Mouse (Mus musculus) megakaryocyte, embryonic 14.5 days (primary cell): ENCODE measurements around the gene Mocs1. TPM values are rescaled to one million over a fixed set of nuclear protein-coding genes. Genes with fewer than 3 reads are reported as not detected.
A peak's percentile ranks its signal among the peaks of the same experiment; 100 is the strongest.

Experiments used
- H3K27me3 ChIP-seq: replicated peaks from 2 replicates; pipeline ENCODE3; 2012; ENCODE audit warnings: inconsistent platforms
- H3K36me3 ChIP-seq: replicated peaks from 2 replicates; pipeline ENCODE3; 2012; ENCODE audit warnings: low read length, inconsistent platforms, mixed read lengths
- H3K4me1 ChIP-seq: 2 replicates; pipeline ENCODE4 v1.6.1; 2012; ENCODE audit warnings: inconsistent platforms
- H3K4me3 ChIP-seq: replicated peaks from 2 replicates; pipeline ENCODE3; 2012; ENCODE audit warnings: moderate library complexity, mild to moderate bottlenecking, inconsistent platforms
- H3K9me3 ChIP-seq: 2 replicates; pipeline ENCODE4 v1.6.1; 2012; ENCODE audit warnings: inconsistent platforms
- FLI1 ChIP-seq: IDR thresholded peaks from 2 replicates; pipeline ENCODE4 v1.6.1; 2012; ENCODE audit warnings: low read length, inconsistent platforms, mixed read lengths
- GATA1 ChIP-seq: IDR thresholded peaks from 3 replicates; pipeline ENCODE4 v1.6.1; 2012; ENCODE audit warnings: mixed read lengths, low read length, inconsistent platforms, borderline replicate concordance
- polyA plus RNA-seq: library from polyadenylated mRNA; stranded (reverse); fragments of >175 nt; gene quantifications from 2 replicates; pipeline ENCODE4 v1.2.3, GENCODE M21; 2012; ENCODE audit warnings: low replicate concordance; ENCODE audit not compliant: insufficient read depth

The Mocs1 gene
- polyA plus RNA-seq: 11.0 and 12.8 TPM in 2 replicates

DNA sequence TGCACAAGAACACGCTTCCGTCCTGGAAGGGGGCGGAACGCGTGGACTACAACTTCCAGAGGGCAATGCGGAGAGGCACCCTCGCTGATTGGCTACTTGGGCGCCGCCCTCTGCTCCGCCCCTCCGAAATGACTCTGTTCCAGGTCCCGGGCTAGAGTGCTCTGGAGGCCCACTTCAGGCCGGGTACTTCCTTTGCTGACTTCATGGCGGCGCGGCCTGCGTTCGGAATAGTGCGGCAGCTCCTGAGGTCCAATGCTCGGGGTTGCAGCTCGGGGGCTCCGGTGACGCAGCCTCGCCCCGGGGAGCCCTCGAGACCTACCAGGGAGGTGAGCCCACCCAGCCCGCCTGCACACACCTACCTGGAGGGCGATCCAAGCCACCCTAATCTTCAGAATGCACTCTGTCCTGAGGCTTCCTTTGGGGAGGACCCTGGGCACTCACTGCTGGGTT is at the start of gene Mocs1:
TSS of gene Mocs1 (plus strand) at position 124 of the 450 bp plus-strand sequence.
- TF ChIP-seq FLI1 (no peak), GATA1 (no peak)
- H3K36me3 ChIP-seq: peaks cover 7% of the 10 kb centered on the region
- H3K4me1 ChIP-seq: peaks cover 49% of the 10 kb centered on the region
- H3K9me3 ChIP-seq: no peaks in the 10 kb centered on the region
- no peaks in the 10 kb centered on the region for H3K27me3 ChIP-seq
- peak within 1 kb of the TSS; percentile 95 for H3K4me3 ChIP-seq

DNA sequence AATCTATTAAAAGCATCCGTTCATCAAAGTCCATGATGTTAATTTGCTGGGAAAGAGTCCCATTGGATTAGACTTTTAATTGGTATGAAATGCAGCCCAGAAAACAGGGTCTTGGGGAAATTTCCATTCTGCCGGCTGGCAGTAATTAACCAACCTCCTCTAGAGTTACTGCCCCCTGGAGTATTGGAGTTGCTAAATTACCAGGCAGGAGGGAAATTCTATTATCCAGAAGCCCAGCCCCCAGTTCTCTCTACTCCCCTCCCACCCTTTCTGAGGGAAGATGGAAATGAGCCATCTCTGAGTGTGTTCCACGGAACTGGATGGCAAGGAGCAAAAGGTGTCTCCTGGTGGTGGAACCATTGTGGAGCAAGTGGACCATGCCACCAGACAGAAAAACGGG is 48.5 kb upstream of the Mocs1 start:
- peaks cover 3% of the 10 kb centered on the region for H3K27me3 ChIP-seq
- TF ChIP-seq GATA1: no peak
- TF ChIP-seq FLI1: no peak
- H3K9me3 ChIP-seq: peaks cover 15% of the 10 kb centered on the region
- no peaks in the 10 kb centered on the region for H3K36me3 ChIP-seq
- no peak overlapping the region for H3K4me3 ChIP-seq
- H3K4me1 ChIP-seq: no peaks in the 10 kb centered on the region

DNA sequence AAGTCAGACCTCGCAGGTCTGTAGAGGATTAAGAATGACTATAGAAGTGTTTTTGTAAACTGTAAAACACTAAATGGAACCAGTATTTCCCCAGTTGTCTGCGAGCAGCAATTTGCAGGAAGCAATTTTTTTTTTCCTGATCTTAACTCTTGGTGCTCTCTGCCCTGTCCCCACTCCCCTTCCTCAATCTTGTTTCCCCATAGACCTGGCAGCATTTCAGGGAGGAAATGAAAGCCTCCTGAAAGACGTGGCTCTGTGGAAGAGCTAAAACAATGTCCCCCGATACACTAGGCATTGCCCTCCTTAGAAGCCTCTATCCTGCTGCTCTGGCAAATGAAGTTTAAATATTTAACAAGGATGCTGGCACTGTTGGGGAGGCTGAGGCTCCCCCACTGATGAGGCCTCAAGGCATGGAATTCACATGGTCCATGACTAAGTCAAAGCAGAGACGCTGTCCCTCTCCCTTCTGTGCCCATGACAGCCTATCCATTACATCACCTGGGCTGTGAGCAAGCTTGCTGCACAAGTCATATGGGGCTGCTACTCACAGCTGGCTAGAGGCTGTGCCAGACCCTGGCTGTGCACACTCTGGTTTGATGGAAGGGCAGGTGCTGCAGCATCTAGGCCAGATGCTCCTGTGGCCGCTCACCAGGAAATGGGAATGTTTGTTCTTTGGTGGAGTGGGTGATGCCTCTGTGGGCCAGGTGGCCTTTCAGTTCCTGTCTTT is 43.8 kb upstream of the Mocs1 start:
- Histone ChIP-seq H3K9me3 (peaks cover 21% of the 10 kb centered on the region), H3K36me3 (no peaks in the 10 kb centered on the region), H3K4me1 (no peaks in the 10 kb centered on the region; the same call in 1 of the 2 replicates), H3K4me3 (peak overlapping the region; percentile 20), H3K27me3 (peaks cover 3% of the 10 kb centered on the region)
- TF ChIP-seq FLI1: no peak
- TF ChIP-seq GATA1: no peak

DNA sequence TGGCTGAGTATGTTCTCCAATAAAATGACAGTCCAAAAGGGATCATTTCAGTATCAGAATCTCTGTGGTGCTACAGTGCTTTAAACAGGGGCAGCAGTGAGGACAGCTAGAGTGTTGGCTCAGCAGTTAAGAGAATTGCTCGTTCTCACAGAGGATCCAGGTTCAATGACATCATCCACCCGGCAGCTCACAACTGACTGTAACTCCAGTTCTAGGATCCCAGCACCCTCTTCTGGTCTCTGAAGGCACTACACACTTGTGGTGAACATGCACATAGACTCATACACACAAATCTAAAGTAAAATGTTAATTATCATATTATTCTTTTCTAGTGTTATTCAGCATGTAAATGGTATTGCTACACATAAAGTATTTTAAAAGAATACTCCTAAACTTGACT is 40.4 kb upstream of the Mocs1 start:
- TF ChIP-seq FLI1 (no peak), GATA1 (no peak)
- Histone ChIP-seq H3K9me3 (peaks cover 18% of the 10 kb centered on the region), H3K4me1 (no peaks in the 10 kb centered on the region; the same call in 1 of the 2 replicates), H3K4me3 (no peak overlapping the region), H3K27me3 (peaks cover 3% of the 10 kb centered on the region), H3K36me3 (no peaks in the 10 kb centered on the region)

DNA sequence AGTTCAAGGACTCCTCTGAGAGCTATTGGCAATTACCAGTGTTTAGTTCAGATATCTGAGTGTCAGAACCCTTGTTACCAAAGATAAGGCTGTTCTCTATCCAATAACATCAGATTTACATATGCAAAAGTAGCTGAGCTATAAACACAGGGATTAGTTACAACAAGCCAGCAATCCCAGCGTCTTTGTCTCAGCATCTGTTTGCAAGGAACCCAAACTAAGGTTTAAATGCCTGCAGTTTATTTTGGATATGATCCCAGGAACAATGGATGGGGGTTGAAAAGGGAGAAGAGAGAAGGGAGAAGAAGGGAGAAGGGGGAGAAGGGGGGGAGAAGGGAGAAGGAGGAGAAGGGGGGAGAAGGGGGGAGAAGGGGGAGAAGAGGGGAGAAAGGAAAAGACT is 35.4 kb upstream of the Mocs1 start:
- no peaks in the 10 kb centered on the region for H3K4me1 ChIP-seq
- H3K27me3 ChIP-seq: no peaks in the 10 kb centered on the region
- H3K36me3 ChIP-seq: no peaks in the 10 kb centered on the region
- H3K4me3 ChIP-seq: no peak overlapping the region
- peaks cover 1% of the 10 kb centered on the region; the same call in 1 of the 2 replicates for H3K9me3 ChIP-seq
- no peak for TF ChIP-seq FLI1

DNA sequence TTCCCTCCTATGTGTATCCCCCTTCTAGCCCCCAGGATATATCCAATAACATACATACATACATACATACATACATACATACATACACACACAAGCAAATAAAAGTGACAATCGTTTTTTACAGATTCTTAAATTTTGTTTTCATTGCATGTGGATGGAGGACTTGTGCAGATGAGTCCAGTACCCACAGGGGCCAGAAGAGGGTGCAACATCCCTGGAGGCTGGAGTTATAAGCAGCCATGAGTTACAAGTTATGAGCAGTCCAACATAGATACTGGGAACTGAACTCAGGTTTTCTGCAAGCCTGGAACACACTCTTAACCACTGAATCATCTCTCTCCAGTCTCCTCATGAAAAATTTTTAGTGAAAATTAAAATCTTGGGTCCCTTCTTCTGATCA is 33.3 kb upstream of the Mocs1 start:
- Histone ChIP-seq H3K9me3 (no peaks in the 10 kb centered on the region), H3K36me3 (no peaks in the 10 kb centered on the region), H3K4me3 (no peak overlapping the region), H3K27me3 (no peaks in the 10 kb centered on the region), H3K4me1 (no peaks in the 10 kb centered on the region)
- TF ChIP-seq FLI1 (no peak), GATA1 (no peak)

DNA sequence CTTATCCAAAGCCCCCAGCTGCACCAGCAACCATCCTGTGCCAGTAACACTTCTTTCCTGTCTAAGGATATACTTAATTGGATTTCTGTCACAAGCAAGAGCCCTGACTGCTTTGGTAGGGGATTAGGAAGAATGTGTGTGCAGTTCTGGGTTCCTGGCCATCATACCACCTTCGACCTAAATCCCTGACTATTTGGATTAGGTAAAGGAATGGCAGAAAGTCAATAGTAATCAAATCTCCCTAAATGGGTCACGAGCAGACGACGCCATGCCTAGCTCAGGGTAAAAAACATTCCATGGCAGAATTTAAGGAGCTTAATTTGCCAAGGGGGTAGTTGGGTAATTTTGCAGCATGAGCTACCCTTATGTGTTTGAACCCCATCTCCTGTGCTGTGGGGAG is 28.6 kb upstream of the Mocs1 start:
- Histone ChIP-seq H3K27me3 (no peaks in the 10 kb centered on the region), H3K4me3 (no peak overlapping the region), H3K9me3 (peaks cover 1% of the 10 kb centered on the region; the same call in 1 of the 2 replicates), H3K36me3 (no peaks in the 10 kb centered on the region), H3K4me1 (peaks cover 13% of the 10 kb centered on the region)
- TF ChIP-seq GATA1 (no peak), FLI1 (no peak)

DNA sequence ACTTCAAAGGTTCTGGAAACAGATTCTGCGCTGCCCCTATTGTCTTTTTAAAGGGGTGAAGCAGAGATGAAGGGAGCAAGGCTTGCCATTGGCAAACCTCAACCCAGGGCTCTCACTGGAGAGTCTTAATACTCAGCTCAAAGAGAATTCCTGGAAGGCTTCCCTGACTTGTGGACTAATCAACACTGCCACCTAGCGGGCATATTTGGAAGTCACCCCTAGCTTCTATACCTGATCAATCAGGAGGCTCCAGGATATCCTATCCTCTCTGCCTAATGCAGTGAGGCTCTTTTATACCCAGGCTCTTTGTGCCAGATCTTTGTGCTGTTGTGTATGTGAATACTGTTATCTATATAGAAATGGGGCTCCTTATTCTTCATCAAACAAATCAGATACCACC is 28.0 kb upstream of the Mocs1 start:
- no peak for TF ChIP-seq FLI1
- no peak for TF ChIP-seq GATA1
- Histone ChIP-seq H3K4me3 (no peak overlapping the region), H3K36me3 (no peaks in the 10 kb centered on the region), H3K9me3 (peaks cover 6% of the 10 kb centered on the region; the same call in 1 of the 2 replicates), H3K4me1 (peaks cover 13% of the 10 kb centered on the region), H3K27me3 (no peaks in the 10 kb centered on the region)

DNA sequence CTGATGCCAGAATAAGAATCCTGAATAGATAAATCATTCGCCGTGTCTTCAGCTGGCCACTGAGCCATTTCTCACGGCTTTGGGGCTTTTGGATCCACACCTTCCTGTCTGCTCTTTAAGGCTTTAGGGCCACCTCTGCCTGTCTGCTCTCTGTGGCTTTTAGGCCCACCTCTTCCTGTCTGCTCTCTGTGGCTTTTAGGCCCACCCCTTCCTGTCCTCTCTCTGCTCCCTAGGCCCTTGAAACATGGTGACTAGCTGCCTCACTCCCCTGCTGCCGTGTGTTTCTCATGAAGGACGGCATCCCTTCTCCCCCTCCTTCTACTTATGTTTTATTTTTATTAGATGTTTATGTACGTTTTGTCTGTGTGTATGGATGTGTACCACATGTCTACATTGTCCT is 25.0 kb upstream of the Mocs1 start:
- Histone ChIP-seq H3K27me3 (no peaks in the 10 kb centered on the region), H3K36me3 (no peaks in the 10 kb centered on the region), H3K9me3 (peaks cover 9% of the 10 kb centered on the region; the same call in 1 of the 2 replicates), H3K4me1 (peaks cover 13% of the 10 kb centered on the region), H3K4me3 (peak overlapping the region; percentile 67)
- TF ChIP-seq FLI1 (no peak), GATA1 (no peak)

DNA sequence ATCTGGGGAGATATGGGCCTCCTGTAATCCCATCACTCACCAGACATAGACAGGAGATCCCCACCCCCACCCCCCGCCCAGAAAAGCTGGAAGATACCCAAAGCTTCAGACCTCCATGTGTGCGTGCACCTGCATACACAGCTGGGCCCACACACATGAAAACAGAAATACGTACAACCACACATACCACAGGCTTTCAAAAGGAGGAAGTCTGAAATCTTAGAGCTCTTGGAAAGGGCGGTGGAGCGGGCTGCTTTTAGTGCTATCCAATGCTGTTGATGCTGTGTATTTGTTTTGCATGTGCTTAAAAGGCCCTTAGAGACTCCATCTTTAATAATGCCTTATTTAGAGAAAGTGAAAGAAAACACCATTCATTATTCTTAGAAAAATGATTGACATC is 22.2 kb upstream of the Mocs1 start:
- no peak for TF ChIP-seq FLI1
- TF ChIP-seq GATA1: no peak
- H3K9me3 ChIP-seq: peaks cover 9% of the 10 kb centered on the region; the same call in 1 of the 2 replicates
- no peaks in the 10 kb centered on the region for H3K27me3 ChIP-seq
- peaks cover 10% of the 10 kb centered on the region for H3K4me1 ChIP-seq
- no peak overlapping the region for H3K4me3 ChIP-seq
- no peaks in the 10 kb centered on the region for H3K36me3 ChIP-seq
